Mouse (Mus musculus) hindbrain, embryonic 10.5 days (tissue): ENCODE data around the gene Ado. TPM values are rescaled to one million over a fixed set of nuclear protein-coding genes. Genes with fewer than 3 reads are reported as not detected.

Experiments
- polyA plus RNA-seq: library from polyadenylated mRNA; unstranded; fragments of >200 nt; fragmentation: Nextera tagmentation; extraction: Ambion mirVana; gene quantifications from 2 replicates; pipeline ENCODE4 v1.2.1, GENCODE M21; 2016

The Ado gene
- polyA plus RNA-seq, 1 experiment from 2014 or later, result 69.4 TPM

Other genes with a start within 250 kb of the Ado start
- gene Egr2, start 13.5 kb downstream of the Ado start, polyA plus RNA-seq, result 0.56 and 2.0 TPM in 2 replicates